Mouse (Mus musculus): ENCODE results near the gene Usb1. TPM values are rescaled to one million over a fixed set of nuclear protein-coding genes. Genes with fewer than 3 reads are reported as not detected.

The Usb1 gene
- polyA plus RNA-seq, 1 experiment from 2014 or later, result 39.6 TPM

DNA sequence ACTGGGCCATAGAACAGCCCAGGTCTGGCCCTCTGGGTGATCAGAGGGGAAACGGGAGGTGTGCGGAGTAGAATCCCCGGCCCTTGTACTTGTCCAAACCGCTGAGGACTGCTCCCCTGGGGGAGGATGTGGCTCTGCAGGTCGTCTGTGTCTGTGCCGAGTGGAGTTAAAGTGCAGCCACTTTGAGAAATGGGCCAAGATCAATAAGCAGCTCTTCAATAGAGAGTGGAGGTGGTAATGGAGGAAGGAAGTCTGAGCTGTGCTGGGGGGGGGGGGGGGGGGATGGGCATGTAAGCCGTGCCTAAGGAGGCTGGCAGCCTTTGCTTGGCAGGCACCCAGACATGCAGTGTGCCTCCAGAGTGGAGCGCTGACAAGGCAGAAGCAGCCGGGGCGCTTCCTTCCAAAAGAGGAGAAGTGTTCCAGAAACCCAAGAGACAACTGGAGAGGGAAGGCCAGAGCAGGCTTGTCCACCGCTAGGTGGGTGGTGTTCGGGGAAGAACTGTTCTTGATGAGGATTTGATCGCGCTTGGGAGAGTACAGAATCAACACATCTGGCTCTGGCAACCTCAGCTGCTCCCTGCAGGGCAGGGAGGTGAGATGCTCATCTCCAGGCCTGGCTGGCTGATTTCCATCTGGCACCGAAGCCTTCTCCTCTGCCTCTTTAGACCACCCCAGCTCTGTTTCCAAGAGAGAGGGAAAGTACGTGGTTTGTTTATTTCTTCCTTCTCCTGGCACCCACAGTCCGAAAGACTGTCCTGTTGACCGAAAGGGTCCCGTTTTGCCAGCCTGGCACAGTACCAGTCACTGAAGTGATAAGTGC, 16.9 kb downstream of the Usb1 start:
- peak overlapping the region; percentile 46 for H3K27ac ChIP-seq (ENCODE audit: low read length)

DNA sequence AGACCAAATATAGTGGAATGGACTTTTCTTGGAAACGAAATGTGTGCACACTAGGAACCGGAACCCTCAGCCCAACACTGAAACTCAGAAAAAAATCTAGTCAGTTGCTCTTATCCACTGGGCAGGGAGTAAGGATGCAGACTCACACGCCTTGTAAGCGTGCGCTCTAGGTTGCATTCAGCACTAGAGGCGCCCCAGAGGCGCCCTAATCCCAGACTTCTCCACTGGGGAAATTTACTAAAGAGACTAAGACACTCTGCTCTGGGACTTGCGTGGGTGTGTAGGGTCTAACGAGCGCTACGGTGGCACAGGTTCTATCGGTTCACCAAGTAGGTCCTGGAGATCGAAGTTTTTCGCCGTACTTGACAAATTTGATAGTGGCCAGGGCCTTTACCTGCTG, 19.4 kb downstream of the Usb1 start:
- peak overlapping the region; percentile 88 for H3K9ac ChIP-seq (ENCODE audit: low read length)
- H3K4me2 ChIP-seq (ENCODE audit: low read depth, low read length), result peak overlapping the region; percentile 85
- H3K27ac ChIP-seq (ENCODE audit: low read length), result no peak overlapping the region
- H3K9me3 ChIP-seq (ENCODE audit: control insufficient read depth, low read length), result no peaks in the 10 kb centered on the region
- peak overlapping the region; percentile 87 for H3K4me3 ChIP-seq (ENCODE audit: low read length)
- 2% methylated on average over 15 of the region's 15 CpGs for WGBS
- H3K27me3 ChIP-seq (ENCODE audit: control insufficient read depth, insufficient read depth, low read depth, low read length), result no peaks in the 10 kb centered on the region
- H3K36me3 ChIP-seq (ENCODE audit: control insufficient read depth, insufficient read depth, low read length), result no peaks in the 10 kb centered on the region; the same call in 1 of the 2 replicates
- ATAC-seq (ENCODE audit: low read depth), result peak; percentile 39; the same call in 1 of the 2 replicates
- H3K4me1 ChIP-seq (replicated peaks; ENCODE audit: control insufficient read depth, insufficient read depth, low read length), result peaks cover 37% of the 10 kb centered on the region

More for the DNA sequence above, 16.9 kb downstream of the Usb1 start:
- peaks cover 31% of the 10 kb centered on the region for H3K4me1 ChIP-seq (replicated peaks; ENCODE audit: control insufficient read depth, insufficient read depth, low read length)
- WGBS, result 24% methylated on average over 19 of the region's 19 CpGs
- no peaks in the 10 kb centered on the region for H3K27me3 ChIP-seq (ENCODE audit: control insufficient read depth, insufficient read depth, low read depth, low read length)
- no peaks in the 10 kb centered on the region; the same call in 1 of the 2 replicates for H3K36me3 ChIP-seq (ENCODE audit: control insufficient read depth, insufficient read depth, low read length)
- ATAC-seq (ENCODE audit: low read depth), result peak; percentile 19
- peak overlapping the region; percentile 33 for H3K4me2 ChIP-seq (ENCODE audit: low read depth, low read length)
- H3K9ac ChIP-seq (ENCODE audit: low read length), result peak overlapping the region; percentile 8; the same call in 1 of the 2 replicates
- no peaks in the 10 kb centered on the region for H3K9me3 ChIP-seq (ENCODE audit: control insufficient read depth, low read length)
- H3K4me3 ChIP-seq (ENCODE audit: low read length), result no peak overlapping the region

DNA sequence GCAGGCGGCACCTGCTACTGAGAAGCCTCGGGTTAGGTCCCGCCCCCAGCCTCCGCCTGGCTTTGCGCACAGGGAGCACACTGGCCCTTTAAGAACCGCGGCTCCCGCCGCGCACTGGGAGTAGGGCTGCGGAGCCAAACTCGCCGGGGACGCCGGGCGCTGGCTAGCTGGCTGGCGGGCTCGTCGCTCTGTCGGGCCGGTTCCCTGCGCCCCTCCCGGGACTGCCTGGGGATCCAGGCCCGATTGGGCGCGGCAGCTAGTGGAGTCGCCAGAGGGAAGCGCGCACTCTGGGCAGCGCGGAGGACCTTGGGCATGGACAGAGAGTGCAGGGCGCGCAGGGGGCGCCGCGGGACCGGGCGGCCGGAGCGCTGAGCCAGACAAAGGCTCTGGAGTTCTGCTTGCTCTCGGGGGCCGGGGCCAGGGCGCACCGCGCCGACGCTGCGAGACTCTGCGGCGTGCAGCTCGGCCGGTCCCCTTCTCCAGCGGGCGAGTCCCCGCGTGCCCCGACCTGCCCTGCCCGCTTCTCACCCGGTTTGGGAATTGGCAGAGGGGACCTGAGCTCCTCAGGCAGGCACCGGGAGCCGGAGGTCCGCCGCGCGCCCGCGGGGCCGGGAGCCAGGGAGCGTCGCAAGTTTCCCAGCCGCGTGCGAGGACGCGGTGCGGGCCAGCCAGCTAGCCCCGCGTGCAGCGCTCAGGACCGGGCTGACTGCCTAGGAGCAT, 20.2 kb downstream of the Usb1 start, which contains the start of gene Mmp15:
Gene Mmp15, plus strand, starts transcription at position 118 of the 720 bp plus-strand sequence.
- H3K9me3 ChIP-seq (ENCODE audit: control insufficient read depth, low read length), result no peaks in the 10 kb centered on the region
- peak within 1 kb of the TSS; percentile 88 for H3K9ac ChIP-seq (ENCODE audit: low read length)
- no peaks in the 10 kb centered on the region for H3K27me3 ChIP-seq (ENCODE audit: control insufficient read depth, insufficient read depth, low read depth, low read length)
- peak within 1 kb of the TSS; percentile 85 for H3K27ac ChIP-seq (ENCODE audit: low read length)
- H3K4me3 ChIP-seq (ENCODE audit: low read length), result peak within 1 kb of the TSS; percentile 87
- H3K4me1 ChIP-seq (replicated peaks; ENCODE audit: control insufficient read depth, insufficient read depth, low read length), result peaks cover 31% of the 10 kb centered on the region
- no peaks in the 10 kb centered on the region for H3K36me3 ChIP-seq (ENCODE audit: control insufficient read depth, insufficient read depth, low read length)
- peak within 1 kb of the TSS; percentile 85 for H3K4me2 ChIP-seq (ENCODE audit: low read depth, low read length)
- ATAC-seq (ENCODE audit: low read depth), result peak; percentile 80
- WGBS, result under 1% methylated on average over 56 of the region's 80 CpGs

GRCm38 (mm10) chr8:95352871-95353866, 21.1 kb downstream of the Usb1 start:
- Histone ChIP-seq H3K4me3 (ENCODE audit: low read length) (peak overlapping the region; percentile 87), H3K9ac (ENCODE audit: low read length) (peak overlapping the region; percentile 88), H3K27ac (ENCODE audit: low read length) (peak overlapping the region; percentile 85), H3K36me3 (ENCODE audit: control insufficient read depth, insufficient read depth, low read length) (no peaks in the 10 kb centered on the region), H3K4me1 (replicated peaks; ENCODE audit: control insufficient read depth, insufficient read depth, low read length) (peaks cover 33% of the 10 kb centered on the region), H3K9me3 (ENCODE audit: control insufficient read depth, low read length) (no peaks in the 10 kb centered on the region), H3K27me3 (ENCODE audit: control insufficient read depth, insufficient read depth, low read depth, low read length) (no peaks in the 10 kb centered on the region), H3K4me2 (ENCODE audit: low read depth, low read length) (peak overlapping the region; percentile 85)
- ATAC-seq (ENCODE audit: low read depth), result peak; percentile 38
- whole genome bisulfite sequencing, result 2% methylated on average over 62 of the region's 62 CpGs

DNA sequence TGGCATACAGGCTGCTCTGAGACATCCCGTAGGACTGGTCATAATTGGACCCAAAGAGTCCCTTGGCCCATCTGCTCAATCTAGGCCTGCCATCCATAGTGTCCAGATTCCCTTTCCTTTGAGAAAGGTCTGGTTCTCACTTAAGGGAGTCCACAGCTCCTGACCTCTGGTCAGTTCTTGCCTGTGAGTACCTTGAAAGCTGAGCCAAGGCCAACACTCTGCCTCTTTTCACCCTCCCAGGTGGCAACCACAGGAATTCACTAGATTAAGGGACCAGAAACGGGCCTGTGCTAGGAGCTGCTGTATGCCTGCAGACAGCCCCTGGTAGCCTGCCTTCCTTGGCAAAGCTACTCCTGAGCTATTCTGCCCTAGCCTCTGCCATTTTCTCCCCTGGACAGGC, 22.5 kb downstream of the Usb1 start:
- Histone ChIP-seq H3K27ac (ENCODE audit: low read length) (no peak overlapping the region), H3K9ac (ENCODE audit: low read length) (peak overlapping the region; percentile 8; the same call in 1 of the 2 replicates), H3K27me3 (ENCODE audit: control insufficient read depth, insufficient read depth, low read depth, low read length) (no peaks in the 10 kb centered on the region), H3K9me3 (ENCODE audit: control insufficient read depth, low read length) (no peaks in the 10 kb centered on the region), H3K4me2 (ENCODE audit: low read depth, low read length) (no peak overlapping the region), H3K36me3 (ENCODE audit: control insufficient read depth, insufficient read depth, low read length) (no peaks in the 10 kb centered on the region), H3K4me1 (replicated peaks; ENCODE audit: control insufficient read depth, insufficient read depth, low read length) (peaks cover 33% of the 10 kb centered on the region), H3K4me3 (ENCODE audit: low read length) (no peak overlapping the region)
- 78% methylated on average over 2 of the region's 2 CpGs for WGBS
- no peak for ATAC-seq (ENCODE audit: low read depth)

DNA sequence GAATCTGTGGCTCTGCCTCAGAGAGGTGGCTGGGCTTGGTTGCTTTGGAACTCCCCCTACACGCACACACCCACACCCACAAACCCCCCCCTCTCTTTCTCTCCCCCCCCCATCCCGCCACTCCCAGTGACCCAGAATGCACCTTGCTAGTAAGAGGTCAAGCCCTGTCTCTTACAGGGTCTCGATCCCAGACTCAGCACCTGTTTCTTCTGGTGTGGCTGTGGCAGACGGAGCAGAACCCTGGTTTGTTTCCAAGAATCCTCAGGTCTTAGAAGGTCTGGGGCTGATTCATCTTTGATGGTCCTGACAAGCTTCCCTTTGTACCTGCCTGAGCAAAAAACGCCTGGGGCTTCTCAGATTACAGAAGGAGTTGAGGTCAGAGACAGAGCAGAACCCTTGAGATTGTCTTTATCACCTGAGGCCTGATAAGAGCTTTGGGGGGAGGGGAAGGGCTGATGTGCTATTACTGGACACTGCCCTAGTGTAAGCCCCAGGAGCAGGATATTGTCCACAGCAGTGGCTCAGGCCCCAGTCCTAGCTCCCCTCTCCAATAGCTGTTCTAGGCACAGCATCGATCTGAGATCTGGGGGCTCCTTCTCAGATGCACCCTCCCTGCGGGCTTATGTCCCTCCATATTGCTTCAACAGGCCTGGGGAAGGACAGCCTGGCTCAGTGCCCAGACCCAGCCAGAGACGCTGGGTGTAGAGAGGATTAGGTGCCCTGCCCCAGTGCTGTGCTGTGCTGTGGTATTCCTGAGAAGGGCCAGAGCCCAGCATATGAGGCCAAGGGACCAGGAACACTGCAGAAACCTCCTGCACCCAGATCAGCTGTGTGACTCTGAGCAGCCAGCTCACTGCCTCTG, 26.7 kb downstream of the Usb1 start:
- 27% methylated on average over 8 of the region's 8 CpGs for WGBS
- ATAC-seq (ENCODE audit: low read depth), result peak; percentile 75
- Histone ChIP-seq H3K36me3 (ENCODE audit: control insufficient read depth, insufficient read depth, low read length) (no peaks in the 10 kb centered on the region), H3K4me1 (replicated peaks; ENCODE audit: control insufficient read depth, insufficient read depth, low read length) (peaks cover 38% of the 10 kb centered on the region), H3K9ac (ENCODE audit: low read length) (no peak overlapping the region), H3K27ac (ENCODE audit: low read length) (peak overlapping the region; percentile 65), H3K4me3 (ENCODE audit: low read length) (no peak overlapping the region), H3K27me3 (ENCODE audit: control insufficient read depth, insufficient read depth, low read depth, low read length) (no peaks in the 10 kb centered on the region), H3K9me3 (ENCODE audit: control insufficient read depth, low read length) (no peaks in the 10 kb centered on the region), H3K4me2 (ENCODE audit: low read depth, low read length) (no peak overlapping the region)

DNA sequence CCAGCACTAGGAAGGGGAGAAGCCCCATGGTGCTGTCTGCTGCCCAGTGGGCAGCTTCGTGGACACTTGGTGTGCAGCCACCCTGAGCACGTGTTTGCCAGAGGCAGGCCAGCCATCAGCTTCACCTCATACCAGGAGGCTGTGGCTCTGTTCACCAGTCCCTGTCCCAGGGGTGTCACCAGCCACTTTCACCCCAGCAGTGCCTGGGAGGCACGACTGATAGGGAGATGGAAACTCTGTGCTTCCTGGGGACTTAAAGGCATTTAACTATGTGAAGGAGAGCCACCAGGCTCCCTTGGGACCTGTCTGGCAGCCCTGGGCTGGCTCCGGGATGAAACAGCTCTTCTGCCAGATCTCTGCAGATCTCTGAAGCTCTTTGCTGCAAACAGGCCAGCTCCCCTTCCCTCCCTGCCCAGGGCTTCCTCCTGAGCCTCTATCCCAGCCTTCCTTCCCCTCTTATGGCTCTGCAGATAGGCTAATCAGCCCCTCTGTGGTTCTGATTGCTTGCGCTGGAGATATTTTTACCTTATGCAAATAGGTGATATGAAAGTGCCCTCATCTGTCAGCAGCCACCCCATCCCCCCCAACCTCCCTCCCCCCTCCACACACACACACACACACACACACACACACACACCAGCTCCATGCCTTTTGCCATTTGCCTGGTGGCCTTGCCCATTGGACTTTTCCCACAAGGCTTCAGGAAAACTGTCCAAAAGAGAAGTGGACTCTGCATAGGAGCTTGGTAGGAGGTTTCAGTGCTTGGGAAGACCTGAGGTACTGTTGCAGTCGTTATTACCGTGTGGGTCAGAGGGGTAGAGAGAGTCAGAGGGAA, 28.3 kb downstream of the Usb1 start:
- H3K4me2 ChIP-seq (ENCODE audit: low read depth, low read length), result no peak overlapping the region
- H3K4me3 ChIP-seq (ENCODE audit: low read length), result no peak overlapping the region
- H3K27ac ChIP-seq (ENCODE audit: low read length), result peak overlapping the region; percentile 54
- no peaks in the 10 kb centered on the region for H3K27me3 ChIP-seq (ENCODE audit: control insufficient read depth, insufficient read depth, low read depth, low read length)
- no peak overlapping the region; the same call in 1 of the 2 replicates for H3K9ac ChIP-seq (ENCODE audit: low read length)
- WGBS, result 33% methylated on average over 7 of the region's 7 CpGs
- no peaks in the 10 kb centered on the region for H3K36me3 ChIP-seq (ENCODE audit: control insufficient read depth, insufficient read depth, low read length)
- H3K4me1 ChIP-seq (replicated peaks; ENCODE audit: control insufficient read depth, insufficient read depth, low read length), result peaks cover 34% of the 10 kb centered on the region
- H3K9me3 ChIP-seq (ENCODE audit: control insufficient read depth, low read length), result no peaks in the 10 kb centered on the region
- ATAC-seq (ENCODE audit: low read depth), result no peak
